Mouse (Mus musculus): ENCODE results near the gene A930018P22Rik.

Gene A930018P22Rik

GRCm38 (mm10) chr2:104157831-104158230 is 35.3 kb downstream of the A930018P22Rik start:
- DNase-seq (ENCODE audit: low spot score in 2 of 2) = no peak

- DNase-seq (ENCODE audit: low spot score in 2 of 2) = no peak
These were observed 40.8 kb downstream of the A930018P22Rik start for GRCm38 (mm10) chr2:104163418-104163817.

- DNase-seq (ENCODE audit: low spot score in 2 of 2) = no peak
These were observed 41.5 kb downstream of the A930018P22Rik start for GRCm38 (mm10) chr2:104163978-104164487.

GRCm38 (mm10) chr2:104165631-104166030 is 43.1 kb downstream of the A930018P22Rik start:
- DNase-seq (ENCODE audit: low spot score in 2 of 2) = no peak

GRCm38 (mm10) chr2:104167765-104168164 is 45.2 kb downstream of the A930018P22Rik start:
- no peak for DNase-seq (ENCODE audit: low spot score in 2 of 2)

- no peak for DNase-seq (ENCODE audit: low spot score in 2 of 2)
These were observed 45.8 kb downstream of the A930018P22Rik start for GRCm38 (mm10) chr2:104168186-104168896.

GRCm38 (mm10) chr2:104172695-104173348 is 50.3 kb downstream of the A930018P22Rik start:
- no peak for DNase-seq (ENCODE audit: low spot score in 2 of 2)

GRCm38 (mm10) chr2:104173431-104173830 is 50.9 kb downstream of the A930018P22Rik start:
- no peak for DNase-seq (ENCODE audit: low spot score in 2 of 2)

Data from right cerebral cortex, postnatal 10 days (tissue).